Mouse (Mus musculus): ENCODE results near the gene Cdca7l.

DNA sequence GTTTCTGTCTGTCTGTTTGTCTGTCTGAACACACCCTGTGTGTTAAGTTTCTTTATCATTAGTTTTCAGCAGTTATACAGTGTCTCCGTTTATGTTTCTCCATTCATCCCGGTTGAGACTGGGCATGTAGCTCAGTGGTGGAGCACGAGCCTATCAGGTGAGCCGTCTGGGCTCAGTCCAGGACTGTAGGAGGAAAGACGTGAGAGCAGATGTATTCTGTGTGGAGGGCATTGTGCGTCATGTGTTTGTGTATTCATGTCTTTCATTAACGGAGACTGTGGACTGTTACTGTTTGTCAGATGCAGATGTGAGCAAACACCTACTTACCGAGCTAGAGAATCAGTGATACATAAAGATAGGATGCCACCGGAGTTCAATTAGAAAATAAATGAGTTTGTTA is 52.9 kb downstream of the Cdca7l start:
- TF ChIP-seq CTCF (IDR thresholded peaks at IDR 0.05; ENCODE audit: control insufficient read depth, insufficient read depth, insufficient read length) (no peak), MYOG (IDR thresholded peaks at IDR 0.05; ENCODE audit: control insufficient read depth, extremely low read depth, insufficient read length) (no peak), USF1 (IDR thresholded peaks at IDR 0.05; ENCODE audit: low read depth) (no peak), CEBPB (IDR thresholded peaks at IDR 0.05; ENCODE audit: low read depth) (no peak), MYOD1 (IDR thresholded peaks at IDR 0.05; ENCODE audit: control insufficient read depth, insufficient read length, low read depth) (no peak), MAX (IDR thresholded peaks at IDR 0.05) (no peak)

All from C2C12 (cell line).